Mouse (Mus musculus): Measurements from ENCODE around the gene Cant1. TPM values are rescaled to one million over a fixed set of nuclear protein-coding genes. Genes with fewer than 3 reads are reported as not detected.

Cant1 gene
- total RNA-seq (2012; rRNA removed), result 45.4 and 59.4 TPM in 2 replicates

- peak within 1 kb of the TSS; percentile 95 for H3K9ac ChIP-seq (ENCODE audit: insufficient read depth, low read depth, low read length, poor library complexity, severe bottlenecking)
- H3K4me1 ChIP-seq (ENCODE audit: control insufficient read depth in 2 of 2, insufficient read depth in 2 of 2, low read length in 2 of 2, poor library complexity in 1 of 2), result peaks cover 0 to 4% of the 10 kb centered on the region in 2 experiments; a peak in 1 of 4 replicates
- no peaks in the 10 kb centered on the region for H3K9me3 ChIP-seq (ENCODE audit: control insufficient read depth, insufficient read depth, low read depth, low read length)
- no peaks in the 10 kb centered on the region; the same call in 1 of the 2 replicates for H3K36me3 ChIP-seq (ENCODE audit: control insufficient read depth, insufficient read depth, low read length, poor library complexity, severe bottlenecking)
- DNase-seq (ENCODE audit: low read depth, low spot score), result peak; percentile 98
- TF ChIP-seq HCFC1 (IDR thresholded peaks at IDR 0.05; ENCODE audit: borderline replicate concordance, insufficient read depth, low read length), result peak; percentile 99
- no peak for TF ChIP-seq MAFK (IDR thresholded peaks at IDR 0.05; ENCODE audit: insufficient read depth, low read depth, low read length)
- H3K27ac ChIP-seq (ENCODE audit: insufficient read depth, low read depth, low read length, poor library complexity, severe bottlenecking), result 0 out of 2 replicates have a peak within 1 kb of the TSS, but pooled peaks have one; percentile 28
- in situ Hi-C loops (cut with MboI; ENCODE audit: low sequenced_read_pairs in 2 of 2, unreplicated experiment in 2 of 2), result no loop called here
- H3K4me3 ChIP-seq (ENCODE audit: insufficient read depth in 1 of 2, low read depth in 1 of 2, low read length in 2 of 2, poor library complexity in 1 of 2, severe bottlenecking in 1 of 2), result peak within 1 kb of the TSS; percentile 88 to 89
Measured at GRCm38 (mm10) chr11:118418834-118419504, at the start of gene Cant1. Gene Cant1 (minus strand): TSS chr11:118419086.

DNA sequence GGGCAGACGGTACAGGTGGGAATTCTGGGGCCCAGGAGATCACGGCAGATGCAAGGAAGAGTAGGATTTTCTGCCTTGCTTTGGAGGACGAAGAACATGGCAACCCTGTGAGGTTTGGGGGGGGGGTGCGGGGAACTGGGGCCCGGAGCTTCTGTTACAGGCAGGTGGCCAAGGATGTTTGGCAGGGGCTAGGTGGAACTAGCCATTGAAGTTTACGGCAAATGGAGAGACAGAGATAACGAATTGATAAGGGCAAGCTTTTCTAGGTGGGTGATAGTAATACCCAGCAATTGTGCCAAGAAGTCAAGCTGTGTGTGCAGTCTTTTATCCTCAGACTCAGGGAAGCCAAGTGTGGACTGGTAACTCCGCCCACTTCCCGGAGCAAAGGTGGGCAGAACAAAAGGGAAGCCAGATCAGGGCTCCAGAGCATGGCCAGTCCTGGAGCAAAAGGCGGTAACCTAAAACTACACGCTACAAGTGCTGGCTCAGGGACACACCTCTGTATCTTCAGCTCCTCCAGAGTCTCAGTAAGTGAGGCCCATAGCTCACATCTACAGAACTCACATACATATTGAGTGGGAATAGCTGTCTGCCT is 48.7 kb upstream of the Cant1 start:
- Histone ChIP-seq H3K27ac (ENCODE audit: insufficient read depth, low read depth, low read length, poor library complexity, severe bottlenecking) (no peak overlapping the region), H3K4me3 (ENCODE audit: insufficient read depth in 1 of 2, low read depth in 1 of 2, low read length in 2 of 2, poor library complexity in 1 of 2, severe bottlenecking in 1 of 2) (peak overlapping the region; percentile 23 to 29; a peak in 2 of 4 replicates), H3K36me3 (ENCODE audit: control insufficient read depth, insufficient read depth, low read length, poor library complexity, severe bottlenecking) (no peaks in the 10 kb centered on the region), H3K9ac (ENCODE audit: insufficient read depth, low read depth, low read length, poor library complexity, severe bottlenecking) (no peak overlapping the region), H3K4me1 (ENCODE audit: control insufficient read depth in 2 of 2, insufficient read depth in 2 of 2, low read length in 2 of 2, poor library complexity in 1 of 2) (peaks cover 3 to 9% of the 10 kb centered on the region in 2 experiments; a peak in 1 of 4 replicates), H3K9me3 (ENCODE audit: control insufficient read depth, insufficient read depth, low read depth, low read length) (no peaks in the 10 kb centered on the region)
- no peak for TF ChIP-seq ZC3H11A (IDR thresholded peaks at IDR 0.05; ENCODE audit: borderline replicate concordance, low read depth, low read length)
- TF ChIP-seq ZNF384 (IDR thresholded peaks at IDR 0.05; ENCODE audit: low read depth, low read length), result peak; percentile 36; the same call in 1 of the 2 replicates
- no peak for DNase-seq (ENCODE audit: low read depth, low spot score)
- in situ Hi-C loops (cut with MboI; ENCODE audit: low sequenced_read_pairs in 2 of 2, unreplicated experiment in 2 of 2), result no loop called here

DNA sequence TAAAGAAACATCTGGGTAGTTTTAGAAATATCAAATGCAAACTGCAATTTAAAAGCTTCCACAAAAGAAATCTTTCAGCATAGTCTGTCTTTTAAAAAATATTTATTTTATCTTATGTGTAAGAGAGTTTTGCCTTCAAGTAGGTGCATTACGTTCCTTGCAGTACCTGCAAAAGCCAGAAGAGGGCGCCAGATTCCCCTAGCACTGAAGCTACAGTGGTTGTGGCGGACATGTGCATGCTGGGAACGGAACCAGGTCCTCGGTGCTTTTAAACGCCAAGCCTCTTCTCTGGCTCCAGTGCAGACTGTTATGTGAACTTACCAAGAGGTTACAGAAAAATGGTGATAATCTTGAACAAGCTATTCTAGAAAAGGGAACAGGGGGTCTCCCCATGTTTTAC is 41.4 kb upstream of the Cant1 start:
- Histone ChIP-seq H3K27ac (ENCODE audit: insufficient read depth, low read depth, low read length, poor library complexity, severe bottlenecking) (no peak overlapping the region), H3K9ac (ENCODE audit: insufficient read depth, low read depth, low read length, poor library complexity, severe bottlenecking) (no peak overlapping the region), H3K9me3 (ENCODE audit: control insufficient read depth, insufficient read depth, low read depth, low read length) (no peaks in the 10 kb centered on the region), H3K4me1 (ENCODE audit: control insufficient read depth in 2 of 2, insufficient read depth in 2 of 2, low read length in 2 of 2, poor library complexity in 1 of 2) (peaks cover 0 to 10% of the 10 kb centered on the region in 2 experiments; a peak in 2 of 4 replicates), H3K36me3 (ENCODE audit: control insufficient read depth, insufficient read depth, low read length, poor library complexity, severe bottlenecking) (no peaks in the 10 kb centered on the region), H3K4me3 (ENCODE audit: insufficient read depth in 1 of 2, low read depth in 1 of 2, low read length in 2 of 2, poor library complexity in 1 of 2, severe bottlenecking in 1 of 2) (no peak overlapping the region)
- peak; percentile 51 for DNase-seq (ENCODE audit: low read depth, low spot score)
- TF ChIP-seq MAFK (IDR thresholded peaks at IDR 0.05; ENCODE audit: insufficient read depth, low read depth, low read length) (no peak), HCFC1 (IDR thresholded peaks at IDR 0.05; ENCODE audit: borderline replicate concordance, insufficient read depth, low read length) (no peak), ZC3H11A (IDR thresholded peaks at IDR 0.05; ENCODE audit: borderline replicate concordance, low read depth, low read length) (0 out of 2 replicates have a peak, but pooled peaks have one; percentile 30), CHD2 (IDR thresholded peaks at IDR 0.05; ENCODE audit: low read depth, low read length) (no peak), ZNF384 (IDR thresholded peaks at IDR 0.05; ENCODE audit: low read depth, low read length) (no peak)
- in situ Hi-C loops (cut with MboI; ENCODE audit: low sequenced_read_pairs in 2 of 2, unreplicated experiment in 2 of 2), result no loop called here

- no peak overlapping the region for H3K27ac ChIP-seq (ENCODE audit: insufficient read depth, low read depth, low read length, poor library complexity, severe bottlenecking)
- TF ChIP-seq CHD2 (IDR thresholded peaks at IDR 0.05; ENCODE audit: low read depth, low read length), result no peak
- TF ChIP-seq HCFC1 (IDR thresholded peaks at IDR 0.05; ENCODE audit: borderline replicate concordance, insufficient read depth, low read length), result no peak
- TF ChIP-seq ZNF384 (IDR thresholded peaks at IDR 0.05; ENCODE audit: low read depth, low read length), result no peak
- TF ChIP-seq ZC3H11A (IDR thresholded peaks at IDR 0.05; ENCODE audit: borderline replicate concordance, low read depth, low read length), result no peak
- no peak for TF ChIP-seq MAFK (IDR thresholded peaks at IDR 0.05; ENCODE audit: insufficient read depth, low read depth, low read length)
- no peak for DNase-seq (ENCODE audit: low read depth, low spot score)
- H3K9ac ChIP-seq (ENCODE audit: insufficient read depth, low read depth, low read length, poor library complexity, severe bottlenecking), result no peak overlapping the region
- H3K36me3 ChIP-seq (ENCODE audit: control insufficient read depth, insufficient read depth, low read length, poor library complexity, severe bottlenecking), result no peaks in the 10 kb centered on the region
- in situ Hi-C loops (cut with MboI; ENCODE audit: low sequenced_read_pairs in 2 of 2, unreplicated experiment in 2 of 2), result no loop called here
- no peak overlapping the region for H3K4me3 ChIP-seq (ENCODE audit: insufficient read depth in 1 of 2, low read depth in 1 of 2, low read length in 2 of 2, poor library complexity in 1 of 2, severe bottlenecking in 1 of 2)
- H3K9me3 ChIP-seq (ENCODE audit: control insufficient read depth, insufficient read depth, low read depth, low read length), result no peaks in the 10 kb centered on the region
- peaks cover 3 to 10% of the 10 kb centered on the region in 2 experiments; a peak in 2 of 4 replicates for H3K4me1 ChIP-seq (ENCODE audit: control insufficient read depth in 2 of 2, insufficient read depth in 2 of 2, low read length in 2 of 2, poor library complexity in 1 of 2)
Measured at GRCm38 (mm10) chr11:118459536-118459935, 40.6 kb upstream of the Cant1 start.
